Mouse (Mus musculus): ENCODE data around the gene March7.

The March7 gene

GRCm38 (mm10) chr2:60285107-60285617 lies 75.5 kb downstream of the March7 start:
- DNase-seq (ENCODE audit: low spot score in 2 of 2) = no peak

- no peak for DNase-seq (ENCODE audit: low spot score in 2 of 2)
Observed at GRCm38 (mm10) chr2:60288606-60289005, 78.9 kb downstream of the March7 start.

GRCm38 (mm10) chr2:60289451-60289850 lies 79.8 kb downstream of the March7 start:
- DNase-seq (ENCODE audit: low spot score in 2 of 2) = no peak

GRCm38 (mm10) chr2:60291381-60291780 lies 81.7 kb downstream of the March7 start:
- DNase-seq (ENCODE audit: low spot score in 2 of 2) = no peak

- no peak for DNase-seq (ENCODE audit: low spot score in 2 of 2)
Observed at GRCm38 (mm10) chr2:60298266-60298665, 88.6 kb downstream of the March7 start.

- DNase-seq (ENCODE audit: low spot score in 2 of 2) = no peak
Observed at GRCm38 (mm10) chr2:60299323-60299722, 89.6 kb downstream of the March7 start.
